Mouse (Mus musculus): ENCODE results near the gene Pkd1l1.

The Pkd1l1 gene

DNA sequence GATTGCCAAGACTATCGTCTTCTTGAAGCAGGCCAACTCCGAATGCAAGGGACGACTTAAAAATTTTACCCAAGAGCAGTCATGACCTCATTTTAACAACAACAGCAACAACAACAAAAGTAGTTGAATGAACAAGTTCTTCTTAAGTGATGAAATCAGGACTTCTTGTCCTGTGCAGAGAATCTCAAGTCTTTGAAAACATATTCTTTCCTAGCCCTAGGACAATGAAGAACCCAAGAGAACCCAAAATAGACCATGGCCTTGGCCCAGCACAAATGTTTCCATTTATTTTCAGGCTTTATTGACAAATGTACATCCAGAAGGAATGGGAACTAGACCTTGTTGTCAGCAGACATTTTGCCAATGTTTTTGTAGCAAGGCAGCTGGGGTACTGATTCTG lies 147.7 kb downstream of the Pkd1l1 start:
- DNase-seq (ENCODE audit: low spot score in 2 of 2) = no peak

DNA sequence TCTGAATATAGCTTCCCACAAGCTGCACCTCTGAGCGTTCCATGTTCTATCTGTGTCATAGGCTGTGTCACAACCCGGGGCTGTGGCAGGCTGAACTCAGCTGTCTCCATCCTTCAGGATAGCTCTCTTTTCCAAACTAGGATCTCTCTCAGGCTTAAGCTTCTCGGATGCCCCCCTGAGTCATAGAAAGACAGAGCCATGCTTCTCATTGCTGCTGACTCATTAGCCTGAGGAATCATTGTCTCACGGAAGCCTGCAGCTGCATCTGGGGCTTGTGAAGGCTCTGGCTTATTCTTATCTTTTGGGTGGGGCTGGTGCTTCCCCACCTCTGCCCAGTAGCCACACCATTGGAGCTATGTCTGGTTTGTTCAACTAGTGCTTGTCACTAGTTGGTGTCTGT lies 151.7 kb downstream of the Pkd1l1 start:
- no peak for DNase-seq (ENCODE audit: low spot score in 2 of 2)

DNA sequence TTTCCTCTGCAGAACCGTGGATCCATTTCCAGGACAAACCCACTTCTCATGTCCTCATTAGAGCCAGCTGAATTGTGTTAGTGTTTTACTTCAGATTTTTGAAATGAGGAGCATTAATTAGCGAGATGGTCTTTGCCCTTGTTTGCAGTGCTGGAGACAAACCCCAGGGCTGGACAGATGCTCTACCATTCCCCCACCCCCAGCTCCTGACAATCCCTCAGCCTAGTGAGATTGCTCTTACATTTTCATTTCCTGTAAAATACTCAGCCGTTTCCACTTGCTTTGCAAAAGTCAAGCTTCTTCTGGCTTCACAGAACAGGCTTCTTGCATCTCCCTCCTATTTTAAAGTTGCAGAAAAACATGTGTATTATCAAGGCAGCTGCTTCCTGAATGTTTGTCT lies 155.7 kb downstream of the Pkd1l1 start:
- DNase-seq (ENCODE audit: low spot score in 2 of 2) = no peak

DNA sequence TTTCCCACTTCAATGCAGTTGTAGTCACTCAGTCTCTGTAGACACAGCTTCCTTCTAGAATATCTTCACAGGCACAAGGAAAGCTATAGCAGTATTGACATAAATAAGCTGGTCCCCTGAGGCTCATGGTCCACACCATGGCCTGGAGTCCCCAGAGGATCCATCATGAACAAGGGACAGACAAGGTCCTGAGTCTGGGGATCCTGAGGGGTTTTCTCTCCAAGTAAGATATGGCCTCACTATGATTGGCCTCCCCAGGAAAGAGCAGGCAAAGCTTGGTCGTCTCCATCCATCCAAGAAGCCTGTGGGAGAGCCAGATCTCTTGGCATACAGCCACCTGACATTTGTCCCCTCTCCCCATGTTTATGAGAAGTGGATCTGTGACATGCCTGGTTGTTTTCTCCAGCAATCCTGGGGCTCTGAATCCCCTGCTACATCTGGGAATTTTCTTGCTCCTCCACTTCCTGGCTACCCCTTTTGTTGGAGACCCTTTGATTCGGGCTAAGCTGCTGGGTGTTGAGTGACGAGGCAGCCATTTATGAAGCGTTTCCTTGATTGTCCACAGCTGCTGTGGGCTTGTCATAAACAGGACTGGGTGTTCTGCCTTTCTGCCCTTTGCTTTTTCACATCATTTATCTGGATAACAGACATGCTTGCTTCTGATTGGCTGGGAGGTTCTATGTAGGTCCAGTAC lies 158.8 kb downstream of the Pkd1l1 start:
- no peak for DNase-seq (ENCODE audit: low spot score in 2 of 2)

DNA sequence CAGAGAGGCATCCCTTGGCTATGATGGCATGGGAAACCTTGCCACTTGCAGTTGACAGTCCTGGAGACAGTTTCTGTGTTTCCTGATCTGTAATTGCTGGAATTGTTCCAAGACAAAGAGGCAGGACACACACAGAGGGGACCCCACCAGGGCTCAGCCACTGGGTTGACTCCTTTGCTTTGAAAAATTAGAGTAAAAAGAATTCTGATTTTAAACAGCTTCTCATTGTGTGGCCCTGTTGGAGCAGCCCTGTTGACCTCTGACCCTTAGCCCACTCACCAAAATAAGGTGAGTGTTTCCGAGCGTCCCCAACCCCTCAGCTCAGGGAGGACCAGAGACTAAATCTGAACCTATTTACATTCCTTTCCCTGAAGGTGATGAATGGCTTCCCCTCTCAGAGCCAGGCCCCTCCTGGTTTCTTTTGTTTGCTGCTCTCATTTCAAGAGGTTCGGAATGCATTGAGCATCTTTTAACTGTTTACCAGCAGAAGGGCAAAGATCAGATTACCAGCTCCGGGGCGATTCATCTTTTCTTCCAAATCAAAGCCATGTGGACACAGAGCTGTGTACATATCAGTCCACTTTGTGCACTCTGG lies 161.5 kb downstream of the Pkd1l1 start:
- DNase-seq (ENCODE audit: low spot score in 2 of 2) = no peak

DNA sequence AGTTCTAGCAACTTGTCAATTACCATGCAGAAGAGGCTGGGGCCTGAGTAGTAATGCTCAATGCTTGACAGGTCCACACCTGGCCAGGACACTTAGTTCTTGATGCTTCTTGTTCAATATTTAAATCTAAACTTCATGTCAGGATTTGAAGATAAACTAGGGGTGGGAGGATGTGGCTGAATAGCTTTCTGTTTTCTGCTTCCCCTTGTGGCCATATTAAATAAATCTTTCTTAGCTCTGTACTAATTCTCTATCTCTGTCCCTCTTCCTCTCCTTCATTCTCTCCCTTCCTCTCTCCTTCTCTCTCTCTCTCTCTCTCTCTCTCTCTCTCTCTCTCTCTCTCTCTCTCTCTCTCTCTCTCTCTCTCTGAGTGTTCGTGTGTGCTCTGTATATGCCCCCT lies 163.4 kb downstream of the Pkd1l1 start:
- no peak for DNase-seq (ENCODE audit: low spot score in 2 of 2)

DNA sequence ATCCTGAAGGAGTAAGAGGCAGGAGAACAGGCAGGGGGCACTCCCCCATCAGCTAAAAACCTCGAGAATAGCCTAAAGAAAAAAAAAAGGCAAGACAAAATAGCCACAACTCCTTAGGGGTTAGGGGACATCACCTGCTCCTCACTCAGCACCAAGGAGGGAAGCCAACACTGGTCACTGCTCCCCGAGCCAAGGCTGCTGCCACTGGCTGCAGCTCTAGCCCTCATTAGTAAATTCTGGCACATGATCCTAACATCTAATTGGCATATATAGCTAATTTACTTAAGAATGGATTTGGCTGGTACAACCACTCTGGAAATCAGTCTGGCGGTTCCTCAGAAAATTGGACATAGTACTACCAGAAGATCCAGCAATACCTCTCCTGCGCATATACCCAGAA lies 166.1 kb downstream of the Pkd1l1 start:
- no peak for DNase-seq (ENCODE audit: low spot score in 2 of 2)

DNA sequence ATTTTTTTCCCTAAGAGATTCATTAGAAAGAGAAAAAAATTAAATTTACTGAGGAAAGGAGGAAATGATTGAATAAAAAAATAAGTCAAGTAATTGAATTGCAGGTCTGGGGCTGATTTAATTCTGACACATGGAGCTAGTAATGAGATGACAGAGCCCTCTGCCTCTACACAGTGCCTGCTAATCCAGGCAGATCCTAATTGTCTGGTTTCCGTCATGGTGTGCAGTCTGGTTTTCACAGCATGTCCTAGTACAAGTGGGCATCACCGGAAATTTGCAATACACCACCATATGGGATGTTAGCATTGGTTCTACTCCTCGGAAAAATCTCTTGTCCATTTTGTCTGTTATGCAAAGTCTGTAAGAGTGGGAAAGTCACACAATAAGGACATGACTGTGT lies 168.9 kb downstream of the Pkd1l1 start:
- DNase-seq (ENCODE audit: low spot score in 2 of 2) = no peak

DNA sequence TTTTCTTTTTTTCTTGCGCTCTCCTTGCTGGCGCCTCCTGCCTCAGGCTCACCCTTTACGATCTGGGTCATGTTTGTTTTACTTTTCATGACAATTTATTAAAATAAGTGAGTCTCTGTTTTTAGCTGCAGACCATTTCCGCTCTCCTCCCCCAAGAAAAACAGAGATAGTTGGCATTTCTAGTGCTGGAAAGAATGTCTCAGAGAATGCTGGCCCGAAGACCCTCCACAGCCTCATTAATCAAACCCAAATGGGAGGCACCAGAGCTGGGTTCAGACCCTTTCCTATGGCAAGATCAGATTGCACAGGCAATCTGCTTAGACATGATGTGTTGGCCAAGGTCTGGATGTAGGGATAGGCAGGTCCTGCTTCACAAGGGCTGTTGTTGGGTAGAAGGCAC lies 175.6 kb downstream of the Pkd1l1 start:
- DNase-seq (ENCODE audit: low spot score in 2 of 2) = no peak

DNA sequence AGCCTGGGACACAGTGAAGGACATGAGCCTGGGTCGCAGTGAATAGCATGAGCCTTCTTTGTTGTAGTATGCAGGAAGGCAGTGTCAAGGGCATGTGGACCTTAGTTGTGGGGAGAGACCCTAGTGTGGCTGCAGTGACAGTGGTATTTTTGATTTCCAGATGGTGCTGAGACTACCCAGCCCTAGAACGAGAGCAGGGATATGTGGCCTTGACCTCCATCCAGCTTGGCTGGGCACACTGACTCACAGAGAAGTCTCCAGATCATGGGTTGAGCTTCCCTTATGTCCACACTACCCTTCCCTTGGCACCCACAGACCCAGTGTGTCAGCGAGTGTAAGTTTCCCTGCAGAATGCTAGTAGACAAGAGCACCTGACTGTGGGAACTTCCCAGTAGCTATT lies 178.0 kb downstream of the Pkd1l1 start:
- no peak for DNase-seq (ENCODE audit: low spot score in 2 of 2)

DNA sequence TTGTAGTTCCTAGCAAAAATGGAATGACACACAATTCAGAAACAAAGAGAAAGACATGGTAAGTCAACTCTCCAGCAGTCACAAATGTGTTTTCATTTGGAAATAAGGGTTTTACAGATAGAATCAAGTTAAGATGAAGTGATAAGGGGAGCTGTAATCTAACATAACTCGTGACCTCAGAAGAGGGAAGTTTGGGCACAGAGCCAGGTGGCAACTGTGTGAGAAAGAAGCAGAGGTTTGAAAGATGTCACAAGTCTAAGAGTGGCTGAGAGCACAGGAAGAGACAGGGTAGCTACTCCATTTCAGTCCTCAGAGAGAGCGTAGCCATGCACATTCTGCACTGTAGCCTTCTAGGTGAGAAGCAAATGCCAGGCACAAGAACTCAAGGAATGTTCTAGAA lies 180.9 kb downstream of the Pkd1l1 start:
- DNase-seq (ENCODE audit: low spot score in 2 of 2) = no peak

DNA sequence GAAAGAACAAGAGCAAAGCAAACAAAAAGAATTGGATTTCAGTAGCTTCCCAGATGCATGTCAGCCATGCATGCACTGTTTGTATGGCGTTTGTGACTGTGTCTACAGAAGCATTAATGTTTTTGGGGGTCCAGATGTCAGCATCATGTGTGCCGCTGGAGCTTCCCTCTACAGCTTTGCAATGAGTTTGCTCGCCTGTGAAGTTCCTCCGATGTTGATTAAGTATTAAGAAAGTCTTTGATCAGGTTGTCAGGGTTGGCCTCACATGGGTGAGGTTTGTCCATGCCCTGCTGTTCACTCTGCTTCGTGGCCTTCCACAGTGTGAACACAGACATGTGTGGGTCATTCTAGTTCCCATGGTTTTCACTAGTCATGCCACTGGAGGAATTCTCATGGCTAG lies 183.9 kb downstream of the Pkd1l1 start:
- DNase-seq (ENCODE audit: low spot score in 2 of 2) = no peak

DNA sequence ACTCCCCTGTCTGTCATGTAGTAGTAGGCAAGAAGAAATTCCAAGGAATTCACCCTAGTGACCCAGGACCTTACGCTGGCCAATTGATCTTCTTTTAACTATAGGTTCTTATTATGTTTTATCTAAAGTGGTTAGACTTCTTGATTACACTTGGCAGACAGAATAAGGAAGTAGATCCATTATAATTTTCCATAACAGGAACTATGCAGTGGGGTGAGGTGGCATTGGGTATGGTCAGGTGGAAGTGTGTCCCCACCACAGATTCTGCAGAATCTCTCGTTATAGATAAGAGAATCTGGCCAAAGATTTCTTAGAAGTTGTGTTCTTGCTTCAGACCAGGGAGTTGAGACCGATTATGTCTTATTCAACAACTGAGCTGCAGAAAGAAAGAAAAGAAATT lies 185.5 kb downstream of the Pkd1l1 start:
- DNase-seq (ENCODE audit: low spot score in 2 of 2) = no peak

DNA sequence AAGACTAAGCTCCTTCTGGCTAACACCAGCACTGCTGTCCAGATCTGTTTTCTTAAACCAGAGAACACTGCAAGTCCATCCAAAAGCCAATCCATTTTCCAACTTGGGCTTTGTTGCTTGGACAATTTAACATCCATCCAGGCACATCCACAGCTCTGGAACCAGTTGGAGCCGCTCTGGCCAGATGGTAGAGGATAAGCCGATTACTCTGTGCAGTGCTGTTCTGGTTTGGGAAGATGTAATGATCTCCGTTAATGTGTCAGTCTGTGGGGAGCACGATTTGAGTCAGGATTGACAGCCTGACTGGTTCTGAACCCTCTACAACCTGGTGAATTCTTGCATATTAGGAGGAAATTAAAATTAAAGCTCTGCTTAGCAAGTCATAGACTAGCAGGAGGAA lies 188.7 kb downstream of the Pkd1l1 start:
- DNase-seq (ENCODE audit: low spot score in 2 of 2) = no peak

DNA sequence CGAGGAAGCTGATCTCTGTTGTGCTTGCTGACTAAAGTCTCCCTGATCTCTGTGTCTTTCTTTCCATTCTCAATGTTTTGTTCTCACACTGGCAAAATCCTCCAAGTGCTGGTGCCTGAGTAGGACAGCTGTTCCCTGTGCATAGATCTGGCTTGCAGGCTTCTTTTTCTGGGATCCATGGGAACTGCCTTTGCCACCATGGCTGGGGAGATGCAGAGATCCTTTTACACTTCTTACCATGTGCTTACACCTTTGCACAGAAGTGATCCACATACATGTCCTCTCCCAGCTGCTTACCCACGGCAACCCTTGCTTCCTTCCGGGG lies 191.0 kb downstream of the Pkd1l1 start:
- DNase-seq (ENCODE audit: low spot score in 2 of 2) = no peak

DNA sequence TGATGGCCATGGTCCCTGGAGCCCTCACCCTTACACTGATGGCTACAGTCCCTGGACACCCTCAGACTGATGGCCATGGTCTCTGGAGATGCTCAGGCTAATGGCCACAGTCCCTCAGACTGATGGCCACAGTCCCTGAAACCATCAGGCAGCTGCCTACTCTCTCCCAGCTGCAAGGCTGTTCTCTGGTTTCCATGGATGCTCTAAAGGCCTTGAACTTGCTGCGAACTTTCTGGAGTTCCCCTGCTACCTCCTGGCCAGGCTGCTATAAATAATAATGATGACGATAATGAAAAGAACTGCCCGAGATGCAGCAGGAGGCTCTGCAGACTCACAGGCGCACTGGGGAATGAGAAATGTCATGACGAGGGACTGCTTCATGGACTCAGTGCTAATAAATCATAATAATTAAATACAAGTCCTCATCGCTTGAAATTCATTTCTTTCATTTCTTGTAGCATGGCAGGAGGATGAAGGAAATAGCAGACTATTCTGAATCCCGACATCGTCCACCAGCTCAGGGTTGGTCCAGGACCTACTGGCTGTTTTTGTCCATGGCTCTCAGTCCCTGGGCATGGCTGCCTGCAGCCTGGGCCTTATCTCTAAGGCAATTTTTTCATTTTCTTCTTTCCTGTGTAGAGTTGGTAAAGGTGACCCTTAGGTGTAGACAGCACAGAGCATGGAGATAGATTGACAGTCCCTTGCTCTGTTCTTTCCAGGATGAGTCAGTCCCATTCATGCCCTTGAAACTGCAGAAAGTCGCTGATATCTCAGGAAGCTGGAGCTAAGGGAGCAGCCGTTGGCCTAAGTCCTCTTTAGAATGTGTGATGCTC lies 191.5 kb downstream of the Pkd1l1 start:
- DNase-seq (ENCODE audit: low spot score in 2 of 2) = no peak

DNA sequence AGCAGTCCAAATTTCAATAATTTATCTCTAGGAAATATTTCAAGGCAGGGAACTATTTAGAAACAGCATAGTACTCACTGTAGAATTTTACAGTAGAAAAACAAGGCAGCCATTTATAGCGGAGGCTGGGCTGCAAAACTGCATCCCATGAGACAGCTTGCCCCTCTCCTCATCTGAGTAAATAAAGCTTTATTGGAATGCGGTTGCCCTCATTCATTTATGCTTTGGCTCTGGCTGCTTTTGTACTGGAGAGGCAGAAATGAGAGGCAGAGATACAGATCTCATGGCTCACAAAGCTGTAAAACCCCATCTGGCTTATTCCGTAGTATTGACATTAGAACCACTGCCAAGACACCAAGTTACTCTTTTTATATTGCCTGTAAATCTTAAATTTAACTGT lies 193.6 kb downstream of the Pkd1l1 start:
- DNase-seq (ENCODE audit: low spot score in 2 of 2) = no peak

Measured in spleen, postnatal 14 days (tissue).